Mouse (Mus musculus) megakaryocyte, embryonic 14.5 days (primary cell): Measurements from ENCODE around the gene Usp29.

Source experiments
- FLI1 ChIP-seq: IDR thresholded peaks from 2 replicates; pipeline ENCODE4 v1.6.1; 2012; ENCODE audit warnings: low read length, inconsistent platforms, mixed read lengths
- GATA1 ChIP-seq: IDR thresholded peaks from 3 replicates; pipeline ENCODE4 v1.6.1; 2012; ENCODE audit warnings: mixed read lengths, low read length, inconsistent platforms, borderline replicate concordance

DNA sequence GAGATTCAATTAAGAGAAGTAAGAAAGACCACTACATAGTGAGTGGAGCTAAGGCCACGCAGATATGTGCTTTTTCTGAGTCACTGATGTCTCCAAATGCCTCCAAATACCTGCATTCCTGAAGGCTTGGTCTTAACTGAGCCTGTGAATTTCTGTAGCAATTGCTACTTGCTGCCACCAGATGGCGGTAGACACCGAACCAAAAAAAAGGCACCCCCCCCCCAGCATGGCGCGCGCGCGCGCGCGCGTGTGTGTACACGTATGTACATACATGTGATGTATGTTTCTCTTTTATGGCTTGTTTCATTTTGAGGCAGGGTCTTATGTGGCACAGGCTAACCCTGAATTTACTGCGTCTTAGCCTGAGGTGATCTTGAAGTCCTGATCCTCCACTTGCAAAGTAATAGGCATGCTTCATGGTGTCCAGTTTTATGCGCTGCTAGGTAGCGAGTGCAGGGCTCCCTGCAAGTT lies 210.4 kb downstream of the Usp29 start:
- no peak for TF ChIP-seq GATA1
- no peak for TF ChIP-seq FLI1
